Comparison of ENCODE assay signal across 10 mouse cellular contexts in the genomic region with DNA sequence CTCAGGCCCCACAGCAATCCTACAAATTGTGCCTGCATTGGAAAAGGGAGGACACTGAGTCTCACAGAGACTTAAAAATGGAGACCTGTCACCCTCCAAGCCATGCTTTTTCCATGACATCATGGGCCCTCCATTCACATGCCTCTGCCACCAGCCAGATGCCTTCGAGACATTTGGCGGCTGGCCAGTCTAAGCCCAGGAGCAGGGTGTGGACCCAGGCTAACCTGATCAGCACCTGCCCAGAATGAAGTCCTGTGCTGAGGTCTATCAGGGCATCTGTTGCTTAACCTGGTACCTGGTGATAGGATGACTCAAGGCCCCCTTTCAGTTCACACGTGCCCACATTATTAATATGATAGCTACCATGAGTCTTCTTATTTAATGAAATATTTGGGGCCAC.
DNase-seq lines count a peak whose midpoint lies in the region; ATAC-seq and TF ChIP-seq lines count a peak whose summit lies in the region.
"Had no signal": no experiment of that assay in that cellular context is flagged by ENCODE, and none has a peak within 500 bp of the region (broad histone marks: within the 10 kb centered on the region; RNA-seq: fewer than 3 reads in every experiment).

No protein-coding gene starts in this region.

- no peaks in the 10 kb centered on the region for H3K9me3 ChIP-seq in heart, embryonic 16.5 days (replicated peaks; ENCODE audit: control insufficient read depth, low read length)
- H3K9me3 ChIP-seq in lung, postnatal 0 days (ENCODE audit: low read length), result no peaks in the 10 kb centered on the region
- H3K9me3 ChIP-seq: embryonic facial prominence, embryonic 12.5 days; neural tube, embryonic 13.5 days had no signal

- 31% methylated on average over 3 of the region's 3 CpGs for WGBS in heart, embryonic 16.5 days
- WGBS in lung, postnatal 0 days, result 60% methylated on average over 3 of the region's 3 CpGs

- H3K36me3 ChIP-seq in heart, embryonic 16.5 days (ENCODE audit: control insufficient read depth, insufficient read depth), result no peaks in the 10 kb centered on the region
- no peaks in the 10 kb centered on the region for H3K36me3 ChIP-seq in lung, postnatal 0 days (ENCODE audit: insufficient read depth, low read length)
- H3K36me3 ChIP-seq: embryonic facial prominence, embryonic 12.5 days; neural tube, embryonic 13.5 days had no signal

- no peak for TF ChIP-seq CTCF in brain, embryonic 14.5 days (IDR thresholded peaks at IDR 0.05; ENCODE audit: borderline replicate concordance, extremely low read depth, insufficient read depth, insufficient read length)
- TF ChIP-seq CTCF in lung, postnatal 0 days (IDR thresholded peaks at IDR 0.05), result no peak

- no peak for TF ChIP-seq POLR2A in brain, embryonic 14.5 days (IDR thresholded peaks at IDR 0.05; ENCODE audit: borderline replicate concordance, extremely low read depth, insufficient read depth, insufficient read length, poor library complexity, severe bottlenecking)

- H3K27ac ChIP-seq in heart, embryonic 16.5 days (ENCODE audit: low read length), result peak overlapping the region; percentile 86
- no peak overlapping the region for H3K27ac ChIP-seq in lung, postnatal 0 days (ENCODE audit: low read length)
- H3K27ac ChIP-seq: embryonic facial prominence, embryonic 12.5 days had no signal

- H3K4me1 ChIP-seq in heart, embryonic 16.5 days (ENCODE audit: control insufficient read depth, insufficient read depth, low read length), result peaks cover 31% of the 10 kb centered on the region
- no peaks in the 10 kb centered on the region for H3K4me1 ChIP-seq in lung, postnatal 0 days (ENCODE audit: insufficient read depth, low read depth, low read length)
- H3K4me1 ChIP-seq: embryonic facial prominence, embryonic 12.5 days had no signal

- peak; percentile 75; the same call in 1 of the 2 replicates for ATAC-seq in heart, embryonic 16.5 days (replicated peaks; ENCODE audit: extremely low read depth, insufficient read depth, low FRiP score)
- ATAC-seq in lung, postnatal 0 days, result peak; percentile 60; the same call in 1 of the 2 replicates

- peak; percentile 7 for DNase-seq in adrenal gland, postnatal 10 days
- DNase-seq in adrenal gland, postnatal 36 days, result no peak
- DNase-seq in brain, embryonic 14.5 days (ENCODE audit: low read depth), result peak; percentile 95
- no peak for DNase-seq in lung, postnatal 0 days (ENCODE audit: low spot score)
- no peak for DNase-seq in thymus, adult 18-20 months
- DNase-seq in layer of hippocampus, adult 11-12 months (ENCODE audit: low spot score), result no peak
- DNase-seq in spleen, postnatal 14 days (ENCODE audit: low spot score in 2 of 2), result no peak

- no peaks in the 10 kb centered on the region for H3K27me3 ChIP-seq in heart, embryonic 16.5 days (ENCODE audit: control insufficient read depth, insufficient read depth, low read length)
- no peaks in the 10 kb centered on the region for H3K27me3 ChIP-seq in lung, postnatal 0 days (replicated peaks; ENCODE audit: insufficient read depth, low read length)
- H3K27me3 ChIP-seq: embryonic facial prominence, embryonic 12.5 days; neural tube, embryonic 13.5 days had no signal

- no peak for TF ChIP-seq EP300 in lung, postnatal 0 days (IDR thresholded peaks at IDR 0.05)

- no peak overlapping the region for H3K9ac ChIP-seq in heart, embryonic 16.5 days (ENCODE audit: low read length)
- no peak overlapping the region for H3K9ac ChIP-seq in lung, postnatal 0 days (replicated peaks; ENCODE audit: low read depth)
- H3K9ac ChIP-seq: embryonic facial prominence, embryonic 12.5 days; neural tube, embryonic 13.5 days had no signal

- H3K4me2 ChIP-seq in heart, embryonic 16.5 days (ENCODE audit: low read depth, low read length), result no peak overlapping the region
- no peak overlapping the region for H3K4me2 ChIP-seq in lung, postnatal 0 days (replicated peaks; ENCODE audit: low read depth, low read length)
- H3K4me2 ChIP-seq: embryonic facial prominence, embryonic 12.5 days; neural tube, embryonic 13.5 days had no signal

- no peak overlapping the region for H3K4me3 ChIP-seq in heart, embryonic 16.5 days (ENCODE audit: low read length)
- no peak overlapping the region for H3K4me3 ChIP-seq in lung, postnatal 0 days (ENCODE audit: low read depth, low read length)
- H3K4me3 ChIP-seq: embryonic facial prominence, embryonic 12.5 days; neural tube, embryonic 13.5 days had no signal

Comparison
In these comparisons a context has a peak if more than half of its experiments do, and no peak if none do; other contexts are left out.
1. DNase-seq: peak in adrenal gland, postnatal 10 days (single experiment) and brain, embryonic 14.5 days (single experiment); none in adrenal gland, postnatal 36 days (0 of 2), lung, postnatal 0 days (single experiment), thymus, adult 18-20 months (0 of 2), layer of hippocampus, adult 11-12 months (single experiment) and spleen, postnatal 14 days (0 of 2).